Mouse (Mus musculus) kidney, adult 2 months (tissue): ENCODE data around the gene Cdc42ep4. TPM values are rescaled to one million over a fixed set of nuclear protein-coding genes. Genes with fewer than 3 reads are reported as not detected.
A peak's percentile ranks its signal among the peaks of the same experiment; 100 is the strongest.

Source experiments
- DNase-seq: peaks from one replicate; pipeline ENCODE4 v3.0.0; 2021
- H3K27ac ChIP-seq: fragments of 200-500 bp; 2 replicates; pipeline ENCODE4 v1.5.1; 2012; ENCODE audit warnings: low read depth, low read length, control low read depth, inconsistent platforms; ENCODE audit not compliant: insufficient read depth
- H3K27me3 ChIP-seq: fragments of 200-500 bp; replicated peaks from 2 replicates; pipeline ENCODE4 v1.6.1; 2012; ENCODE audit warnings: mild to moderate bottlenecking, moderate library complexity, low read length, inconsistent platforms; ENCODE audit not compliant: control insufficient read depth, insufficient read depth
- H3K36me3 ChIP-seq: fragments of 200-500 bp; 2 replicates; pipeline ENCODE4 v1.6.1; 2012; ENCODE audit warnings: mild to moderate bottlenecking, moderate library complexity, low read length, inconsistent platforms; ENCODE audit not compliant: control insufficient read depth, insufficient read depth
- H3K4me1 ChIP-seq: fragments of 200-500 bp; 2 replicates; pipeline ENCODE4 v1.6.1; 2011; ENCODE audit warnings: low read length; ENCODE audit not compliant: control insufficient read depth, insufficient read depth
- H3K4me3 ChIP-seq: fragments of 200-500 bp; 2 replicates; pipeline ENCODE4 v1.5.1; 2011; ENCODE audit warnings: mild to moderate bottlenecking, low read depth, low read length, control low read depth; ENCODE audit not compliant: insufficient read depth
- CTCF ChIP-seq: fragments of 200-500 bp; conservative IDR thresholded peaks from 2 replicates; pipeline ENCODE4 v1.5.1; 2011; ENCODE audit warnings: low read depth, mild to moderate bottlenecking, control low read depth, low read length, moderate library complexity, mixed read lengths; ENCODE audit not compliant: insufficient read depth, insufficient read length
- POLR2A ChIP-seq: fragments of 200-500 bp; IDR thresholded peaks from one replicate; pipeline ENCODE4 v1.6.1; 2011; ENCODE audit warnings: low read depth, low read length, control low read depth
- WGBS: fragments of 180-500 bp; shearing (Covaris S2); methylation state at CpG from one replicate; pipeline ENCODE4 v1.1.7; 2018; 5-methylcytosine and 5-hydroxymethylcytosine counted together
- polyA plus RNA-seq: library from polyadenylated mRNA; depleted of rRNA; stranded (reverse); fragments of >200 nt; gene quantifications from 2 replicates; pipeline ENCODE4 v1.2.3, GENCODE M21; 2012

Cdc42ep4 gene
- polyA plus RNA-seq, 1 experiment, result 18.0 TPM

- no peaks in the 10 kb centered on the region for H3K27me3 ChIP-seq
- 80% methylated on average over 19 of the region's 19 CpGs for WGBS
- no peak for TF ChIP-seq POLR2A
- TF ChIP-seq CTCF, result no peak
- no peak overlapping the region for H3K4me3 ChIP-seq
- no peak for DNase-seq
- 0 out of 2 replicates have a peak, but pooled peaks cover 4% of the 10 kb centered on the region for H3K4me1 ChIP-seq
- no peak overlapping the region for H3K27ac ChIP-seq
- H3K36me3 ChIP-seq, result no peaks in the 10 kb centered on the region
These were observed 43.0 kb downstream of the Cdc42ep4 start for GRCm38 (mm10) chr11:113708629-113709213.

- 80% methylated on average over 15 of the region's 15 CpGs for WGBS
These were observed 45.6 kb downstream of the Cdc42ep4 start for GRCm38 (mm10) chr11:113705966-113706652.

GRCm38 (mm10) chr11:113703758-113704157 lies 47.9 kb downstream of the Cdc42ep4 start:
- 31% methylated on average over 5 of the region's 5 CpGs for WGBS
- no peak overlapping the region for H3K4me3 ChIP-seq
- DNase-seq, result peak; percentile 80
- H3K27ac ChIP-seq, result no peak overlapping the region
- no peaks in the 10 kb centered on the region for H3K36me3 ChIP-seq
- H3K4me1 ChIP-seq, result no peaks in the 10 kb centered on the region
- no peaks in the 10 kb centered on the region for H3K27me3 ChIP-seq
- TF ChIP-seq CTCF (peak; percentile 100; the same call in 1 of the 2 replicates), POLR2A (no peak)

More at GRCm38 (mm10) chr11:113705966-113706652, 45.6 kb downstream of the Cdc42ep4 start:
- no peaks in the 10 kb centered on the region for H3K36me3 ChIP-seq
- TF ChIP-seq POLR2A, result no peak
- no peak for TF ChIP-seq CTCF
- H3K27ac ChIP-seq, result no peak overlapping the region
- no peaks in the 10 kb centered on the region for H3K27me3 ChIP-seq
- H3K4me3 ChIP-seq, result no peak overlapping the region
- 0 out of 2 replicates have a peak, but pooled peaks cover 4% of the 10 kb centered on the region for H3K4me1 ChIP-seq
- DNase-seq, result no peak

- H3K4me3 ChIP-seq, result no peak overlapping the region
- H3K27me3 ChIP-seq, result no peaks in the 10 kb centered on the region
- no peaks in the 10 kb centered on the region for H3K4me1 ChIP-seq
- TF ChIP-seq POLR2A (no peak), CTCF (no peak)
- no peaks in the 10 kb centered on the region for H3K36me3 ChIP-seq
- DNase-seq, result no peak
- H3K27ac ChIP-seq, result no peak overlapping the region
- WGBS, result 73% methylated on average over 7 of the region's 7 CpGs
These were observed 52.0 kb downstream of the Cdc42ep4 start for GRCm38 (mm10) chr11:113699643-113700042.

- Histone ChIP-seq H3K36me3 (no peaks in the 10 kb centered on the region), H3K27ac (no peak overlapping the region), H3K4me1 (no peaks in the 10 kb centered on the region), H3K4me3 (no peak overlapping the region), H3K27me3 (no peaks in the 10 kb centered on the region)
- TF ChIP-seq POLR2A (no peak), CTCF (no peak)
- WGBS, result 24% methylated on average over 12 of the region's 12 CpGs
- peak; percentile 93 for DNase-seq
These were observed 53.6 kb downstream of the Cdc42ep4 start for GRCm38 (mm10) chr11:113698013-113698545.

GRCm38 (mm10) chr11:113697571-113697970 lies 54.1 kb downstream of the Cdc42ep4 start:
- Histone ChIP-seq H3K4me1 (no peaks in the 10 kb centered on the region), H3K27me3 (no peaks in the 10 kb centered on the region), H3K4me3 (no peak overlapping the region), H3K36me3 (no peaks in the 10 kb centered on the region), H3K27ac (no peak overlapping the region)
- WGBS, result 66% methylated on average over 5 of the region's 5 CpGs
- DNase-seq, result no peak
- no peak for TF ChIP-seq CTCF
- TF ChIP-seq POLR2A, result no peak

GRCm38 (mm10) chr11:113691851-113692250 lies 59.8 kb downstream of the Cdc42ep4 start:
- WGBS, result 71% methylated on average over 3 of the region's 3 CpGs
- no peaks in the 10 kb centered on the region for H3K27me3 ChIP-seq
- H3K4me1 ChIP-seq, result no peaks in the 10 kb centered on the region
- H3K36me3 ChIP-seq, result no peaks in the 10 kb centered on the region
- no peak for DNase-seq
- TF ChIP-seq CTCF, result no peak
- no peak for TF ChIP-seq POLR2A
- H3K27ac ChIP-seq, result no peak overlapping the region
- H3K4me3 ChIP-seq, result no peak overlapping the region
